Mouse (Mus musculus): ENCODE measurements at regions not wholly inside any gene's neighbourhood (a gene's known extent, or its start where the extent isn't known, plus 50 kb on each side); places are given as distances from the start of the nearest gene placed in this dataset.
A peak's percentile ranks its signal among the peaks of the same experiment; 100 is the strongest.

- no peak for DNase-seq
These were observed 69.0 kb upstream of the Atrnl1 start for GRCm38 (mm10) chr19:57541693-57542314.

DNA sequence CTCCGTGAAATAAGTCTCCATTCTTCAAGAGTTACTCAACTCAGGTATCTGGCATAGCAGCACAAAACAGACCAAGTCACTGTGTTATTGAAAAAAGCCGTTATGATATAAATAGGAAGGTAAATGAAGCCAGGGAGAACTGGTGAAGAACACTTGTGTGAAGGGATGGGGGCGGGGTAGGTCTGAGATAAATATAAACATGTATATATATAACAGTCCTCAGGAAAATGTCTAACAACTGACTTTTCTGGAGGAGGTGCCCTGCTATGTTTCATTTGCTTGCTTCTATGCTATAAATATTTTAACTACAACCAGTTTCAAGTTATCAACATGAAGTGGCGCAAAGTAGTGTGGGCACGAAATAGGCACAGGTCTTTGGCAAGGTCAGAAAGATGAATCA, 68.3 kb upstream of the Atrnl1 start:
- no peak for DNase-seq

DNA sequence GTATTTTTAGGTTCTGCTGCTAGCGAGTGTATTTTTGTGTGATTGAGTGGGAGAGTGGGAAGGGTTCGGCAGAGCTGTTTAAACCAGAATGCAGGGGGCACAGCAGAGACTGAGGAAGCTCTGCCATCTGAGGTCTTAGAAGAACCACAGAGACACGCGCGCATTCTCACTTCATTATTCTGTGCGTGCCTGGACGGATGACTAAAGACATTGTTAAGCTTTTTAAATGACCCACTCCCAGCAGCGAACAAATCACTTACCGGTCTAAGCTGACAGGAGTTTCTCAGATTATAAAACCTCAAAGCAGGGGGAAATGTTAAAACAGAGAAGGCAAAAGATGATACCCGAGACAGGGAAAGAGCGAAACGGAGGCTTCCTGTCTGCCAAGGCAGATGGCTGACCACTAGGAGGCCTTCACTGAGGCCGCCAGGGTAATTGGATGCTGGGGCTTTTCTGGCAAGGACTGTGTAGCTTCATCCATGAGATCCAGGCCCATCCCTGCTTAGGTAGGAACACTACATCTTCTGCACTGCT, 67.1 kb upstream of the Atrnl1 start:
- DNase-seq: peak; percentile 83 to 85

- DNase-seq: peak in 1 of 2 experiments; percentile 15
These were observed 66.5 kb upstream of the Atrnl1 start for GRCm38 (mm10) chr19:57544229-57544879.

DNA sequence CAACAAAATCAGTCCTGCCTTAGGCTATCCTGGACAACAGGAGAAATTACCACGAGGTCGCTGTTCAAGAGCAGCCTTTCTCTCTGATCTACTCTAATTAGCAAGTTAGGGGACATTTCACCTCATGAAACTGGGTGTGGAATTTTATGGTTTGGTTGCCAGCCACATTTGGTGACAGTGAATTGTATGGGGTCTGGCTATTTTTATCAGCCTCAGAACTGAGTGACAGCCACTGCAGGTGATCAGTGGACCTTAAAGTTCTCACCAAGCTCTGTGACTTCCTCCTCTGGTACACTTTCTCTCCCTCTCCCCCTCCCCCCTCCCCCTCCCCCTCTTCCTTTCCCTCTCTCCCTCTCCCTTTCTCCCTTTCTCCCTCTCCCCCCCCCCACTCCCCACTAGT, 65.8 kb upstream of the Atrnl1 start:
- no peak for DNase-seq

GRCm38 (mm10) chr19:57546039-57546438, 64.8 kb upstream of the Atrnl1 start:
- DNase-seq: no peak

DNA sequence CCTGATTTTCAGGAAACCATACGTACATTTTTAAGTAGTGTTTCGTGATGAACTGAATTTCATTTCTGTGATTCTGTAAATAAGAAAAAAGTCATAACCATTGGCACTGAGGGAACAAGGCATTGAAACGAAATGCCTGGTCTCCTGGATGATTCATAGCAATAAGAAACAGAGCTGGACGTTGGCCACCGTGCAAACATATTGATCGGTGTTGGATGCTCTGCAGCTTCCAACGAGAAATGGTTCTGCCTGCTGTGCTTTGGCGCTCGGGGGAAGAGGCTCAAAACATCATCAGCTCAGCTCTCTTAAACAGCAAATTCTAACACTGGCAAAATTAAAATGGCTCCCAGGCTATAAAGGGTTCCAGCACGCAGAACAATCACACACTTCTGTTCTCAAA, 64.3 kb upstream of the Atrnl1 start:
- DNase-seq: no peak

DNA sequence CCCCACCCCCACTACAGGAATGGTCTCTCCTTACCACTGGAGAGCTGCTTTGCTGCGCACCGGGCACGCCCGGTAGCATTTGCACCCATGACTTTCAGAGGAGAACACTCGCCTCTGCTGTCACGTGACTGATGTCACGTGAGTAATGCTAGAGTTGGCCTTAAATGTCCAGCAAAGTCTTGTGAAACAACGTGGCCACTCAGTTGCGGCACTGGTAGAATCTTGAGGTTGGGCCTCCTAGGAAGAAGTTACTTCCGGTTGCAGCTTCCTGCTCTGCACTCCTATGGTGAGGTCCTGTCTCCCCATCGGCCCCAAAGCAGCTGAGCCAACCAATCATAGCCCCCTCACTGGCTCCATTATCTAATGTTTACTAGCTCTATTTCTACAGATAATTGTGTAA, 62.7 kb upstream of the Atrnl1 start:
- no peak for DNase-seq

DNA sequence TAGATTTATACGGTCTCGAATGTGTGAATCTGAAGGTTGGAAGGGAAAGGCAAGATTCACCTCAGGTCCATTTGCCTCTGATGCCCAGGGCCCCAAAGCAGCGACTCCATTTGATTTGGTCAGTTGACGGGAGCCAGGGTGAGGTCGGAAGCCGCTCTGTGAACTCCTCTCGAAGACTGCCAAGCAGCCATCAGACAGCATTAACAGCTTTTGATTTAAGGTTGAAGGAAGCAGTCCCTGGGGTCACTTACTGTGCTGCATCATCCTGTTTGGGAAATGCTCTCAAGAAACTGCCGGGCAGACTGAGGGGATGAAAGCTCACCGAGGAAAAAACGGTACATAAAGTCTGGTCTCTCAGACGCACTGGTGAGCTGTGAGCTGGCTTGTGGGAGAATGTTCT, 62.2 kb upstream of the Atrnl1 start:
- no peak for DNase-seq

DNA sequence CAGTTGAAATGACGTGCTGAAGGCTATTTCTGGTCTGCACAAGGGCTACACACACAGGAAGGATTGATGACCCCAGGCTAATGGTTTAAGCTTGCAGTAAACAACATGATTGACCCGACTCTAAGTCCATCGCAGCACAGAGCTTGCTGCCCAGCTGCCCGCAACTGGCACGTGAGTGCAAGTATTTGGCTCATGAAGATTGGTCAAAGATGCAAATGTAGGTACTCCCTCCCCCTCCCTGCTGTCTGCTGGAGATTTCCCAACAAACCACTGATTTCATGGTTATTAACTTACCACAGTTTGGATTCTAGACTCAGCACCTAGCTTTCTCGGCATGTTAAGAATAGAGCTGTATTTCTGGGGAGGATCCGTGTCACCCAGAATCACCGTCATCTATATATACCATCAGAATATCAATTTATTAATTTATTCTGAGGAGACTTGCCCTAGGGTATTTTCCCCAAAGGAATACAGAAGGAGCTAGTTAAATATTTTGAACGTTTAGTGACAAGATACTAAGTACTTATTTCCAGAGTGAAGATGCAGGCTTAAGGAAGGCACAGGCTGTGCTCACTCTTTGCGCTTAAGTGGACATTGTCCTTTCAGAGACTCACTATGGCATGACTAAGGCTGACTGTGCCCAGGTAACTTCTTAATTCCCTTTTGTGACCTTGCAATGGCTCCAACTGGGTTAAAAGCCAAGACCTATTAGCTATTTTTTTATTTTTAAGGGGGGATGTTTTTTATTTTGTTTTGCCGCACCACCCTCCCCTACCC, 57.7 kb upstream of the Atrnl1 start:
- no peak for DNase-seq

DNA sequence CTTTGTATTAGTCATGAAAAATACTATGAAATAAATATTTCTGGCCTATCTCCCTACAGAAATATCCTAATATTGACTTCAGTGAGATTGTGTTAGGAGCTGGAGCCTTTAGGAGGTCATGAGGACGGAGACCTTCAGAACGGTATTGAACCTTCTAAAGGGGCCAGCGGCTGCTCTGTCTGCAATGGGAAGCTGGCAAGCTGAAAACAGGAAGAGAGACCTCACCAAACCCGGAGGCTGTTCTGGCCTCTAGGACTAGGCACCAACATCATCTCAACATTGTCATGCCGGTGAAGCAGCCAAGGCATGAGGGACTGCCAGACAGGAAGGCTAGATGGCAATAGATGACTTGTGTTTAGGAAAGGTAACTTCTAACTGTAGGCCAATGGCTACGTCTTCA, 56.7 kb upstream of the Atrnl1 start:
- no peak for DNase-seq

DNA sequence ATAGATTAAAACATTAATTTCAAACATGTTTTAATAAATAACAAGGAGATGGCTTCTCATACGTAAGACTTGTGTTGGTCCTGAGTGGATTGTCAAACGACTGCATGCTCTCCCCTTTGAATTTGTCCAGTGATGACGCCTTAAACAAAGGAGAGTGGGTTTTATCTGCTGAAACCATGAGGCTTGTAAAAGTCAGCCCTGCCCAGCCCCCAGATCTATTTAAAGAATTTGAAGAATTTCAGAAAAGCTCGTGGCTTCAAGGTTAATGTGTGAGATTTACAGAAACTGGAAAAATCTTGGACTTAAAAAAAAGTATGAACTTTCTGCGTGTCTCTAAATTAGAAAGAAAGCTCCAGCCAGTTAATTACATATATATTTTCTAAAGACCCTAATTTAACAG, 55.5 kb upstream of the Atrnl1 start:
- no peak for DNase-seq

DNA sequence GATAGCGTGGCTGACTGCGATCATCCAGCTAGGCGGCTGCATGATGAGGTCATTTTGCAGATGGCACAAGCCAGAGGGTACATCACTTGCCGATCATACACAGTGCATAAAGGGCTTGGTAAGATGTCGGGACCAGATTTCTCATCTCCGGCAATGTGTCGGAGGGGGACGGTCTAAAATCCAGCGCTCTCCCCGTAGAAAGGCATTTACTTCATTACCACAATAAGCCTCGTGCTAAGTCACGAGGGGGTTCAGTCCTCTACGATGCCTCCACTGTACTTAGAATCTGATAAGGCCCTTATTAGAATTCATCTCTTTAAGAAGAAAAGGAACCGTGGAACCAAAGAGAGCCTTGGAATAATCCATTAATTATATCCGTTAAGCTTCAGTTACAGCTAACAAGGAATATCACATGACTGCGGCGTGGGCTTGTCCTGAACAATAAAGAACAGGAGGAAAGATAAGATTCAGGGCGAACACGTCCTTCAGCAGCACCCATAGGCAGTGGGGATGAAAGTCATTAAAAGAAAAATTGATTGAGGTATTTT, 52.3 kb upstream of the Atrnl1 start:
- DNase-seq: no peak

- no peak for DNase-seq
These were observed 50.1 kb upstream of the Atrnl1 start for GRCm38 (mm10) chr19:57560757-57561156.

Measured in cerebellum, postnatal 36 days (tissue).